Mouse (Mus musculus) ES-Bruce4 (cell line): ENCODE measurements around the gene Irs2.

ENCODE experiments used
- CTCF ChIP-seq: IDR thresholded peaks from one replicate; pipeline ENCODE4 v1.8.1; 2011; ENCODE audit warnings: low read depth, low read length
- EP300 ChIP-seq: IDR thresholded peaks from 2 replicates; pipeline ENCODE4 v1.6.1; 2011; ENCODE audit warnings: low read depth, low read length; ENCODE audit not compliant: insufficient read depth
- POLR2A ChIP-seq: IDR thresholded peaks from one replicate; pipeline ENCODE4 v1.8.1; 2011; ENCODE audit warnings: low read length; ENCODE audit not compliant: insufficient read depth

- TF ChIP-seq POLR2A (no peak), CTCF (no peak), EP300 (no peak)
Measured at GRCm38 (mm10) chr8:10961989-10962388, 46.3 kb downstream of the Irs2 start.
